Mouse (Mus musculus): ENCODE data around the gene Mettl27.

Gene Mettl27

GRCm38 (mm10) chr5:134932179-134932902 lies at the start of gene Mettl27:
Mettl27 (plus strand) TSS chr5:134932368.
- DNase-seq = peak; percentile 75

- DNase-seq = peak; percentile 90
Observed at GRCm38 (mm10) chr5:134883077-134883476, 49.1 kb upstream of the Mettl27 start.

- no peak for DNase-seq
Observed at GRCm38 (mm10) chr5:134887447-134888335, 44.5 kb upstream of the Mettl27 start.

GRCm38 (mm10) chr5:134888505-134888904 lies 43.7 kb upstream of the Mettl27 start:
- no peak for DNase-seq

GRCm38 (mm10) chr5:134890601-134891054 lies 41.5 kb upstream of the Mettl27 start:
- DNase-seq = no peak

GRCm38 (mm10) chr5:134891552-134891951 lies 40.6 kb upstream of the Mettl27 start:
- DNase-seq = no peak

- DNase-seq = no peak
Observed at GRCm38 (mm10) chr5:134892717-134893116, 39.5 kb upstream of the Mettl27 start.

- no peak for DNase-seq
Observed at GRCm38 (mm10) chr5:134895291-134895690, 36.9 kb upstream of the Mettl27 start.

GRCm38 (mm10) chr5:134896965-134897364 lies 35.2 kb upstream of the Mettl27 start:
- DNase-seq = no peak

GRCm38 (mm10) chr5:134897596-134897995 lies 34.6 kb upstream of the Mettl27 start:
- DNase-seq = no peak

- no peak for DNase-seq
Observed at GRCm38 (mm10) chr5:134901012-134901643, 31.0 kb upstream of the Mettl27 start.

- no peak for DNase-seq
Observed at GRCm38 (mm10) chr5:134901644-134902027, 30.5 kb upstream of the Mettl27 start.

- DNase-seq = no peak
Observed at GRCm38 (mm10) chr5:134906633-134907032, 25.5 kb upstream of the Mettl27 start, which contains the start of gene Tmem270. Tmem270 (minus strand) TSS chr5:134906733.

GRCm38 (mm10) chr5:134907135-134907534 lies 25.0 kb upstream of the Mettl27 start:
- DNase-seq = peak; percentile 80

- no peak for DNase-seq
Observed at GRCm38 (mm10) chr5:134911901-134912300, 20.3 kb upstream of the Mettl27 start.

GRCm38 (mm10) chr5:134913352-134913751 lies 18.8 kb upstream of the Mettl27 start:
- no peak for DNase-seq

GRCm38 (mm10) chr5:134913753-134914152 lies 18.4 kb upstream of the Mettl27 start:
- no peak for DNase-seq

- no peak for DNase-seq
Observed at GRCm38 (mm10) chr5:134914510-134914909, 17.7 kb upstream of the Mettl27 start.

GRCm38 (mm10) chr5:134915311-134915710 lies 16.9 kb upstream of the Mettl27 start, which contains the start of gene Cldn13:
Cldn13 (minus strand) TSS chr5:134915526.
- DNase-seq = no peak

- DNase-seq = peak; percentile 14
Observed at GRCm38 (mm10) chr5:134918071-134918832, 13.9 kb upstream of the Mettl27 start.

- no peak for DNase-seq
Observed at GRCm38 (mm10) chr5:134919097-134919496, 13.1 kb upstream of the Mettl27 start.

- DNase-seq = no peak
Observed at GRCm38 (mm10) chr5:134920106-134920687, 12.0 kb upstream of the Mettl27 start.

Measured in cerebellum, adult 11-12 months (tissue).